Mouse (Mus musculus) hindbrain, postnatal 0 days (tissue): ENCODE measurements around the gene Nudcd3. TPM values are rescaled to one million over a fixed set of nuclear protein-coding genes. Genes with fewer than 3 reads are reported as not detected.

ENCODE experiments used
- ATAC-seq: fragments of 200-750 bp; cut with Nextera tagmentation; 2 replicates; pipeline ENCODE4 v1.8.0; 2017; ENCODE audit warnings: mild to moderate bottlenecking, moderate TSS enrichment, moderate library complexity
- DNase-seq: peaks from one replicate; pipeline ENCODE4 v3.0.0-alpha.2; 2015; ENCODE audit warnings: low spot score
- H3K27ac ChIP-seq: fragments of 300-500 bp; sonication (generic); 2 replicates; pipeline ENCODE4 v1.5.1; 2014; ENCODE audit warnings: mild to moderate bottlenecking
- H3K27me3 ChIP-seq: fragments of 300-500 bp; sonication (generic); 2 replicates; pipeline ENCODE4 v1.6.1; 2014; ENCODE audit warnings: low read length, mixed read lengths; ENCODE audit not compliant: insufficient read depth
- H3K36me3 ChIP-seq: fragments of 300-500 bp; sonication (generic); 2 replicates; pipeline ENCODE4 v1.6.1; 2014; ENCODE audit warnings: low read length, mixed read lengths; ENCODE audit not compliant: insufficient read depth
- H3K4me1 ChIP-seq: fragments of 300-500 bp; sonication (generic); 2 replicates; pipeline ENCODE4 v1.6.1; 2014; ENCODE audit warnings: antibody characterized with exemption, low read length, mixed read lengths; ENCODE audit not compliant: insufficient read depth
- H3K4me2 ChIP-seq: fragments of 300-500 bp; sonication (generic); 2 replicates; pipeline ENCODE4 v1.6.1; 2014; ENCODE audit warnings: low read depth, mild to moderate bottlenecking, low read length, moderate library complexity, mixed read lengths
- H3K4me3 ChIP-seq: fragments of 300-500 bp; sonication (generic); 2 replicates; pipeline ENCODE4 v1.5.1; 2014; ENCODE audit warnings: low read length
- H3K9ac ChIP-seq: fragments of 300-500 bp; sonication (generic); replicated peaks from 2 replicates; pipeline ENCODE4 v1.6.1; 2014; ENCODE audit warnings: mild to moderate bottlenecking, low read length, moderate library complexity, mixed read lengths
- H3K9me3 ChIP-seq: fragments of 300-500 bp; sonication (generic); 2 replicates; pipeline ENCODE4 v1.6.1; 2016; ENCODE audit warnings: low read length, mixed read lengths
- CTCF ChIP-seq: IDR thresholded peaks from 2 replicates; pipeline ENCODE4 v1.5.1; 2016; ENCODE audit warnings: antibody characterized with exemption, control low read depth, low read depth
- WGBS: fragments of 180-500 bp; shearing (Covaris S2); extraction: QIAGEN DNeasy Blood & Tissue Kit; methylation state at CpG from one replicate; pipeline ENCODE4 v1.1.7; 2014; 5-methylcytosine and 5-hydroxymethylcytosine counted together
- polyA plus RNA-seq: library from polyadenylated mRNA; unstranded; fragments of >200 nt; fragmentation: Nextera tagmentation; extraction: Ambion mirVana; gene quantifications from 2 replicates; pipeline ENCODE4 v1.2.1, GENCODE M21; 2015
- total RNA-seq: library from RNA; depleted of rRNA; stranded (reverse); fragments of >200 nt; gene quantifications from 2 replicates; pipeline ENCODE4 v1.2.3, GENCODE M21; 2014

Nudcd3 gene
- total and polyA plus RNA-seq, 2 experiments from 2014 or later = 63.6 to 66.7 TPM

GRCm38 (mm10) chr11:6180811-6181399 is 19.3 kb downstream of the Nudcd3 start:
- Histone ChIP-seq H3K4me3 (no peak overlapping the region), H3K9ac (no peak overlapping the region), H3K4me1 (peaks cover 13% of the 10 kb centered on the region), H3K27me3 (no peaks in the 10 kb centered on the region), H3K27ac (no peak overlapping the region), H3K9me3 (no peaks in the 10 kb centered on the region), H3K36me3 (no peaks in the 10 kb centered on the region), H3K4me2 (no peak overlapping the region)
- TF ChIP-seq CTCF = no peak
- WGBS = 55% methylated on average over 6 of the region's 6 CpGs
- ATAC-seq = no peak
- no peak for DNase-seq

GRCm38 (mm10) chr11:6179194-6179593 is 21.0 kb downstream of the Nudcd3 start:
- 19% methylated on average over 8 of the region's 8 CpGs for WGBS
- Histone ChIP-seq H3K36me3 (no peaks in the 10 kb centered on the region), H3K27me3 (no peaks in the 10 kb centered on the region), H3K4me1 (peaks cover 10% of the 10 kb centered on the region), H3K27ac (peak overlapping the region; percentile 23; the same call in 1 of the 2 replicates), H3K9me3 (no peaks in the 10 kb centered on the region), H3K9ac (no peak overlapping the region), H3K4me2 (no peak overlapping the region), H3K4me3 (no peak overlapping the region)
- DNase-seq (no peak), ATAC-seq (peak; percentile 39; the same call in 1 of the 2 replicates)
- peak; percentile 10; the same call in 1 of the 2 replicates for TF ChIP-seq CTCF

- H3K27ac ChIP-seq = peak overlapping the region; percentile 23; the same call in 1 of the 2 replicates
- WGBS = 14% methylated on average over 2 of the region's 2 CpGs
- H3K4me1 ChIP-seq = peaks cover 7% of the 10 kb centered on the region
Measured at GRCm38 (mm10) chr11:6178673-6179166, 21.5 kb downstream of the Nudcd3 start.

GRCm38 (mm10) chr11:6177781-6178420 is 22.3 kb downstream of the Nudcd3 start:
- 32% methylated on average over 8 of the region's 8 CpGs for WGBS
- DNase-seq (peak; percentile 27), ATAC-seq (no peak)
- H3K9me3 ChIP-seq = no peaks in the 10 kb centered on the region
- peak overlapping the region; percentile 23; the same call in 1 of the 2 replicates for H3K27ac ChIP-seq
- no peaks in the 10 kb centered on the region for H3K36me3 ChIP-seq
- peaks cover 7% of the 10 kb centered on the region for H3K4me1 ChIP-seq
- H3K4me2 ChIP-seq = no peak overlapping the region
- H3K4me3 ChIP-seq = no peak overlapping the region
- TF ChIP-seq CTCF = no peak
- H3K9ac ChIP-seq = no peak overlapping the region
- H3K27me3 ChIP-seq = no peaks in the 10 kb centered on the region

More at GRCm38 (mm10) chr11:6178673-6179166, 21.5 kb downstream of the Nudcd3 start:
- Histone ChIP-seq H3K4me2 (no peak overlapping the region), H3K9ac (no peak overlapping the region), H3K9me3 (no peaks in the 10 kb centered on the region), H3K36me3 (no peaks in the 10 kb centered on the region), H3K4me3 (no peak overlapping the region), H3K27me3 (no peaks in the 10 kb centered on the region)
- DNase-seq = no peak
- ATAC-seq = no peak
- TF ChIP-seq CTCF = no peak

- ATAC-seq = no peak
- no peaks in the 10 kb centered on the region for H3K36me3 ChIP-seq
- WGBS = 70% methylated on average over 1 of the region's 1 CpGs
Measured at GRCm38 (mm10) chr11:6175506-6175905, 24.7 kb downstream of the Nudcd3 start.

GRCm38 (mm10) chr11:6174719-6175118 is 25.5 kb downstream of the Nudcd3 start:
- H3K36me3 ChIP-seq = no peaks in the 10 kb centered on the region
- H3K4me1 ChIP-seq = peaks cover 7% of the 10 kb centered on the region
- no peak overlapping the region for H3K4me2 ChIP-seq
- no peak overlapping the region for H3K4me3 ChIP-seq
- no peaks in the 10 kb centered on the region for H3K9me3 ChIP-seq
- TF ChIP-seq CTCF = no peak
- ATAC-seq = no peak
- WGBS = 54% methylated on average over 7 of the region's 7 CpGs
- no peak overlapping the region for H3K9ac ChIP-seq
- DNase-seq = no peak
- peak overlapping the region; percentile 36; the same call in 1 of the 2 replicates for H3K27ac ChIP-seq
- H3K27me3 ChIP-seq = no peaks in the 10 kb centered on the region

More at GRCm38 (mm10) chr11:6175506-6175905, 24.7 kb downstream of the Nudcd3 start:
- Histone ChIP-seq H3K4me1 (peaks cover 7% of the 10 kb centered on the region), H3K27ac (no peak overlapping the region), H3K4me3 (no peak overlapping the region), H3K9ac (no peak overlapping the region), H3K9me3 (no peaks in the 10 kb centered on the region), H3K27me3 (no peaks in the 10 kb centered on the region), H3K4me2 (no peak overlapping the region)
- no peak for TF ChIP-seq CTCF
- DNase-seq = no peak
